Mouse (Mus musculus): ENCODE data around the gene Glmn. TPM values are rescaled to one million over a fixed set of nuclear protein-coding genes. Genes with fewer than 3 reads are reported as not detected.

Gene Glmn
- polyA plus RNA-seq, 1 experiment = 8.5 TPM

DNA sequence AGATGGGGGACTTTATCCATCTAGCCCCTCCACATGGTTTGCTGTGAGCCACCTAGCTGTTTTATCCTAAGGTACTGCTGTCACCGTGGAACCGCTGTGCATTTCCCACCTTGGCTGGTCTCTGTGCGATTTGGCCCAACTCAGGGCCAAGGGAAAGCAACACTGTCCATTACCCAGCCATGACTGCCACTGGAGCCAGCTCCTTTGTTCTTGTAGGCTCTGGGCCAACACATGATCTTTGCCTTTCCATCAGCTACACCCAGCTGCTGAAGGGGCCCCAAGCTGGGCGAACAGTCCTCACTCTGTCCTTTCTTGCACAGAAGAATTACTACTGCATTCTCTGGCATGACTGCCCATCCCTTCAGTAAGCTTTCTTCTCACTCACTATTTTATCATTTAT is 79.1 kb downstream of the Glmn start:
- no peak overlapping the region for H3K27ac ChIP-seq (ENCODE audit: control insufficient read depth, insufficient read depth, low read depth, low read length)
- TF ChIP-seq POLR2A (IDR thresholded peaks at IDR 0.05; ENCODE audit: control insufficient read depth, low read depth, low read length) = no peak
- no peak for TF ChIP-seq CTCF (IDR thresholded peaks at IDR 0.05; ENCODE audit: control insufficient read depth, insufficient read depth, insufficient replicate concordance, low read depth, low read length)
- no peak overlapping the region for H3K4me3 ChIP-seq (ENCODE audit: control insufficient read depth, low read depth, low read length)
- no peaks in the 10 kb centered on the region for H3K27me3 ChIP-seq (ENCODE audit: control insufficient read depth, insufficient read depth, low read length)
- no peaks in the 10 kb centered on the region for H3K36me3 ChIP-seq (ENCODE audit: control insufficient read depth, insufficient read depth, low read length)
- H3K4me1 ChIP-seq (ENCODE audit: control insufficient read depth, insufficient read depth, low read length) = no peaks in the 10 kb centered on the region; the same call in 1 of the 2 replicates

DNA sequence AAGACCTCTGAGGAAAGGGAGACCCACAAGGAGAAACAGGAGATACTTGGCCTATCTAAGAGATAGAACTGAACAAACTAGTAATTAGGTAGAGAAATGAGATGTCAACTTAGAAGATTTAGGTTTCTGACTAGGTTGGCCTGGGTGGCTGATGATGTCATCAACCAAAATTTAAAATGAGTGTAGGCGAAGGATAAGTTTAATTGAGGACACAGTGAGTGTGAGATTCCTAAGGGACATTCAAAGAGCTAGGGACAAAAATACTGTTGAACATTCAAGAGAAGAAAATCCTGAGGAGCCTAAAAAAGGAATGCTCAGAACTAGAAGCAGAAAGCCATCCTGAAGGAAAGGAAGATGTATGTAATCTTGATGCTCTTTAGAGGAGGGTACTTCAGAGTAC is 81.6 kb downstream of the Glmn start:
- no peaks in the 10 kb centered on the region for H3K4me1 ChIP-seq (ENCODE audit: control insufficient read depth, insufficient read depth, low read length)
- no peak overlapping the region for H3K27ac ChIP-seq (ENCODE audit: control insufficient read depth, insufficient read depth, low read depth, low read length)
- H3K36me3 ChIP-seq (ENCODE audit: control insufficient read depth, insufficient read depth, low read length) = no peaks in the 10 kb centered on the region
- no peaks in the 10 kb centered on the region for H3K27me3 ChIP-seq (ENCODE audit: control insufficient read depth, insufficient read depth, low read length)
- TF ChIP-seq POLR2A (IDR thresholded peaks at IDR 0.05; ENCODE audit: control insufficient read depth, low read depth, low read length) (no peak), CTCF (IDR thresholded peaks at IDR 0.05; ENCODE audit: control insufficient read depth, insufficient read depth, insufficient replicate concordance, low read depth, low read length) (no peak)
- no peak overlapping the region for H3K4me3 ChIP-seq (ENCODE audit: control insufficient read depth, low read depth, low read length)

DNA sequence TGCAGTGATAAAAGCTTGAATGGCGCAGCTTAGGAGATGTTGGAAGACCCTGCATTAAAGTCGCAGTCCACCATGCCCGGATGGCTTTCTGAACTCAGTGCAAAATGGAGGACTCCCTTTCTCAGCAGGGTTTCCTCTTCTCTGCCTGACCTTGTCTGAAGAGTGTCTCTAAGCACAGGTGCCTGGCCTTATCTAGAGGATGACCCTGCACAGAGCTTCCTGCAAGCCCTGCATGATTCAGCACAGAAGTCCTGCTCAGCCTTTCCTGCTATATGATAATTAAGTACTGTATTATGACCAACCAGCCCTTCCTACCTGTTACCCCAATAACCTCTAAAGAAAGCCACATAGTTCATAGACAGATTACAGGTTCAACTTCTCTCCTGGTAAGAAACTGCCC is 82.2 kb downstream of the Glmn start:
- no peaks in the 10 kb centered on the region for H3K36me3 ChIP-seq (ENCODE audit: control insufficient read depth, insufficient read depth, low read length)
- H3K4me1 ChIP-seq (ENCODE audit: control insufficient read depth, insufficient read depth, low read length) = no peaks in the 10 kb centered on the region
- no peak overlapping the region for H3K4me3 ChIP-seq (ENCODE audit: control insufficient read depth, low read depth, low read length)
- TF ChIP-seq POLR2A (IDR thresholded peaks at IDR 0.05; ENCODE audit: control insufficient read depth, low read depth, low read length) = no peak
- TF ChIP-seq CTCF (IDR thresholded peaks at IDR 0.05; ENCODE audit: control insufficient read depth, insufficient read depth, insufficient replicate concordance, low read depth, low read length) = no peak
- H3K27ac ChIP-seq (ENCODE audit: control insufficient read depth, insufficient read depth, low read depth, low read length) = no peak overlapping the region
- no peaks in the 10 kb centered on the region for H3K27me3 ChIP-seq (ENCODE audit: control insufficient read depth, insufficient read depth, low read length)

DNA sequence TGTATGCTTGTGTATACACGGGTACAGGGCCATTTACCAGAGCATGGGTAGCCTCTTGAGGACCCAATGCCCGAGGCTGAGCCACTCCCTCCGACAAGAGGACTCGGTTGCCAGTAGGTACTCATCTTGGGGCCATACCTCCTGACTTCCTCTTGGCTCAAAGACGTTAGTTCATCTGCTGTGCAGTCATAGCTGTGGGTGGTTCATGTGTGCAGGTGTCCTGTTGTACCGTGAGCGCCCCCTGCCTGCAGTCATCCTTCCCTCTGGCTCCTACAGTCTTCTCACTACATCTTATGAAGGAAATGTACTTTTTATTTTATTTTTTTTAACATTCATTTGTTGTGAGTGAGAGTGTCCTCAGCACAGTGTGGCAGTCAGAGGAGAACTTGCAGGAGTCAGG is 84.1 kb downstream of the Glmn start:
- TF ChIP-seq POLR2A (IDR thresholded peaks at IDR 0.05; ENCODE audit: control insufficient read depth, low read depth, low read length) = no peak
- peak; percentile 56; the same call in 1 of the 2 replicates for TF ChIP-seq CTCF (IDR thresholded peaks at IDR 0.05; ENCODE audit: control insufficient read depth, insufficient read depth, insufficient replicate concordance, low read depth, low read length)

DNA sequence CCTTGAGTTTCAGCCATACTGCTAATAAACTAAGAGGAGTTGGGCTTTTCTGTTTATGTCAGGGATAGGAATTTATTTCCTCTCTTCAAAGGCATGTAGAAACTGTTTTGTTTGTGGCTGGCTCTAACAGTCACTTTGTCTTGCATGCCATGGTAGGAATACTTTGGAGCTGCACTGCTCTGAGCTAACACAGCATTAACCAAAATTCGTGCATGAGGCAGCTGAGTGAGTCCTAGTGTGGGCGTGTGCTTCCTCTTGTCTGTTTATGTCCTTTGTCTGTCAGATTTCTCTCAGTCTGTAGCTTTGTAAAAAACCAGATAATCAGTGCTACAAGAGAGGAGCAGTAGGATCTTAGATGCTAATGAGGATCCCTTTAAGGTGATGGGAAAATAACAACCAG is 86.4 kb downstream of the Glmn start:
- Histone ChIP-seq H3K4me1 (ENCODE audit: control insufficient read depth, insufficient read depth, low read length) (no peaks in the 10 kb centered on the region), H3K27ac (ENCODE audit: control insufficient read depth, insufficient read depth, low read depth, low read length) (no peak overlapping the region), H3K36me3 (ENCODE audit: control insufficient read depth, insufficient read depth, low read length) (peaks cover 3% of the 10 kb centered on the region; the same call in 1 of the 2 replicates), H3K27me3 (ENCODE audit: control insufficient read depth, insufficient read depth, low read length) (no peaks in the 10 kb centered on the region), H3K4me3 (ENCODE audit: control insufficient read depth, low read depth, low read length) (no peak overlapping the region)
- TF ChIP-seq CTCF (IDR thresholded peaks at IDR 0.05; ENCODE audit: control insufficient read depth, insufficient read depth, insufficient replicate concordance, low read depth, low read length) = no peak
- no peak for TF ChIP-seq POLR2A (IDR thresholded peaks at IDR 0.05; ENCODE audit: control insufficient read depth, low read depth, low read length)

More for the DNA sequence above, 84.1 kb downstream of the Glmn start:
- H3K4me1 ChIP-seq (ENCODE audit: control insufficient read depth, insufficient read depth, low read length) = no peaks in the 10 kb centered on the region
- H3K36me3 ChIP-seq (ENCODE audit: control insufficient read depth, insufficient read depth, low read length) = peaks cover 3% of the 10 kb centered on the region; the same call in 1 of the 2 replicates
- H3K27ac ChIP-seq (ENCODE audit: control insufficient read depth, insufficient read depth, low read depth, low read length) = no peak overlapping the region
- H3K27me3 ChIP-seq (ENCODE audit: control insufficient read depth, insufficient read depth, low read length) = no peaks in the 10 kb centered on the region
- no peak overlapping the region for H3K4me3 ChIP-seq (ENCODE audit: control insufficient read depth, low read depth, low read length)

DNA sequence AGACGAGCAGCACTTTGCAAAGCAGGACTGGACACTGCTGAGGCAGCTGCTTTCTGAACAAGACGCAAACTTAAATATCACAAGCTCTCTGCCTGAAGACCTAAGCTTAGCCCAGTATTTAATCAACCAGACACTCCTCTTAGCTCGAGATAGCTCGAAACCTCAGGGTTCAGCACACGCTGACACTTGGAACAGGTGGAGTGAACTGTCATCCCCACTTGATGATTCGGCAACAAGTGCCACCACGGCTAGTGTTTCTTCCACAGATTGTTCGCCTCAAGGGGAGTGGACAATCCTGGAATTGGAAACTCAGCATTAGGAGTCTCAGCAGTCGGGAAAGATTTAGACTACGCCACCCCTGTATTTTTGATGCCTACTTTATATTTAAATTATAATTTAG is 87.2 kb downstream of the Glmn start:
- H3K27ac ChIP-seq (ENCODE audit: control insufficient read depth, insufficient read depth, low read depth, low read length) = no peak overlapping the region
- TF ChIP-seq CTCF (IDR thresholded peaks at IDR 0.05; ENCODE audit: control insufficient read depth, insufficient read depth, insufficient replicate concordance, low read depth, low read length) = no peak
- TF ChIP-seq POLR2A (IDR thresholded peaks at IDR 0.05; ENCODE audit: control insufficient read depth, low read depth, low read length) = no peak
- peaks cover 3% of the 10 kb centered on the region; the same call in 1 of the 2 replicates for H3K36me3 ChIP-seq (ENCODE audit: control insufficient read depth, insufficient read depth, low read length)
- H3K4me1 ChIP-seq (ENCODE audit: control insufficient read depth, insufficient read depth, low read length) = no peaks in the 10 kb centered on the region
- H3K4me3 ChIP-seq (ENCODE audit: control insufficient read depth, low read depth, low read length) = no peak overlapping the region
- H3K27me3 ChIP-seq (ENCODE audit: control insufficient read depth, insufficient read depth, low read length) = no peaks in the 10 kb centered on the region

DNA sequence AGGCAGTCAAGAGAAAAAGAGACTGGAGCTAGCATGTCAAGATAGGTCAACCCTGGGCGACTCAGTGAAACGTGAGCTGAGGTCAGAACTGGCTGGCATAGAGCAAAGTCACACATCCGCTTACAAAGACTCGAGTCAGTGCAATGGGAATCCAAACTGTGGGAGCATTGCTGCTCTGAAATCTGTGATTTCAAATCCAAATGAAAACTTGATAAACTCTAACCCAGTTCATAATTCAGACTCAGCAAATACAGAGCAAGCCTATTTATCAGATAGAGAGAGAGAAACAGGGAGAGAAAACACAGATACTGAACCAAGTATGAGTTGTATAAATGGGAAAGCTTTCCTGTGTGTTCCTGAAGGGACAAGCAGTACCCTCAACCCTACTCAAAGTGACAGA is 90.4 kb downstream of the Glmn start, which contains the start of gene Gm42669:
Gm42669 (plus strand) TSS at position 301 of the 400 bp plus-strand sequence.
- H3K27me3 ChIP-seq (ENCODE audit: control insufficient read depth, insufficient read depth, low read length) = no peaks in the 10 kb centered on the region
- no peaks in the 10 kb centered on the region for H3K4me1 ChIP-seq (ENCODE audit: control insufficient read depth, insufficient read depth, low read length)
- H3K27ac ChIP-seq (ENCODE audit: control insufficient read depth, insufficient read depth, low read depth, low read length) = no peak within 1 kb of the TSS
- no peak within 1 kb of the TSS for H3K4me3 ChIP-seq (ENCODE audit: control insufficient read depth, low read depth, low read length)
- TF ChIP-seq POLR2A (IDR thresholded peaks at IDR 0.05; ENCODE audit: control insufficient read depth, low read depth, low read length) = no peak
- TF ChIP-seq CTCF (IDR thresholded peaks at IDR 0.05; ENCODE audit: control insufficient read depth, insufficient read depth, insufficient replicate concordance, low read depth, low read length) = no peak
- peaks cover 3% of the 10 kb centered on the region; the same call in 1 of the 2 replicates for H3K36me3 ChIP-seq (ENCODE audit: control insufficient read depth, insufficient read depth, low read length)

DNA sequence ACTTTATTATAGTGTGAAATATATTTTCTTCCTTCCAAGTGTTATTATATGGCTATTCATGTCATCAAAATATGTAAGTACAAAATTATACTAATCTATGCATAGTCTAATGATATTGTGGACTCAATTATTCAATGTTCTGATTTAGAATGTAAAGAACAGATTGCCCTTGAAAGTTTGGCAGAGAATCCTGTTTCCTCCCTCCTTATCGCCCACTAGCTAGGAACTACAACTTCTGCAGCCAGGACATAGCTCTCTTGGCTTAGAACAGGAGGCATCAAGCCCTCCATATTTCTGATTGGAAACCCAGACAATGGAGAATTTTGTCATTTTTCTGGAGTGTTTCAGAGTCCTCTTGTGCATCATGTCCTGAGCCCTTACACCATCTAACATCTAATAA is 96.9 kb downstream of the Glmn start:
- H3K27me3 ChIP-seq (ENCODE audit: control insufficient read depth, insufficient read depth, low read length) = no peaks in the 10 kb centered on the region
- H3K4me1 ChIP-seq (ENCODE audit: control insufficient read depth, insufficient read depth, low read length) = no peaks in the 10 kb centered on the region
- no peaks in the 10 kb centered on the region; the same call in 1 of the 2 replicates for H3K36me3 ChIP-seq (ENCODE audit: control insufficient read depth, insufficient read depth, low read length)
- H3K27ac ChIP-seq (ENCODE audit: control insufficient read depth, insufficient read depth, low read depth, low read length) = no peak overlapping the region
- TF ChIP-seq POLR2A (IDR thresholded peaks at IDR 0.05; ENCODE audit: control insufficient read depth, low read depth, low read length) (no peak), CTCF (IDR thresholded peaks at IDR 0.05; ENCODE audit: control insufficient read depth, insufficient read depth, insufficient replicate concordance, low read depth, low read length) (no peak)
- H3K4me3 ChIP-seq (ENCODE audit: control insufficient read depth, low read depth, low read length) = no peak overlapping the region

Data from testis, adult 2 months (tissue).